17 mouse cellular contexts compared by ENCODE assay signal in genomic region chr1:43074791-43075190, GRCm38 (mm10). TPM values are rescaled to one million over a fixed set of nuclear protein-coding genes. Genes with fewer than 3 reads are reported as not detected.
A peak's percentile ranks its signal among the peaks of the same experiment; 100 is the strongest.
DNase-seq lines count a peak whose midpoint lies in the region; ATAC-seq lines count a peak whose summit lies in the region.
"Had no signal": no experiment of that assay in that cellular context is flagged by ENCODE, and none has a peak within 500 bp of the region (broad histone marks: within the 10 kb centered on the region; RNA-seq: fewer than 3 reads in every experiment).

No protein-coding gene starts in this region.

- no peak for DNase-seq in cerebellum, postnatal 4 days (ENCODE audit: low spot score in 2 of 2)
- peak; percentile 90 for DNase-seq in brain, adult 2 months (ENCODE audit: low read depth, low spot score)
- peak; percentile 43 for DNase-seq in cerebellum, adult 8-10 months
- DNase-seq in cerebellum, postnatal 25 days, result peak; percentile 66 to 79
- DNase-seq in lung, postnatal 25 days (ENCODE audit: low spot score), result no peak
- DNase-seq: adrenal gland, adult 8-10 months; gastrocnemius, postnatal 14 days; heart, postnatal 10 days; kidney, adult 18-20 months; kidney, postnatal 25 days; lung, postnatal 36 days; retina, postnatal 1 day; right cerebral cortex, postnatal 14 days; thymus, postnatal 14 days had no signal

- peak; percentile 80 for ATAC-seq in cerebellum, adult (ENCODE audit: insufficient number of reproducible peaks, low FRiP score, low TSS enrichment)
- no peak for ATAC-seq in megakaryocyte, adult 5-6 weeks (ENCODE audit: poor library complexity, severe bottlenecking)
- ATAC-seq: forebrain, embryonic 13.5 days had no signal

RNA-seq across cellular contexts. Expression of gene Tgfbrap1, which starts 23.6 kb away (rescaled TPM):
- 19.4 and 22.3 TPM in 2 replicates for total RNA-seq in megakaryocyte, adult 5-6 weeks (2015)
- total RNA-seq in megakaryocyte, adult 5-6 weeks (2017), result 12.3 and 13.5 TPM in 2 replicates

RNA-seq across cellular contexts. Expression of gene AI597479, which starts 23.7 kb away (rescaled TPM):
- 8.4 and 9.3 TPM in 2 replicates for total RNA-seq in megakaryocyte, adult 5-6 weeks (2015)
- total RNA-seq in megakaryocyte, adult 5-6 weeks (2017), result 13.4 and 14.5 TPM in 2 replicates

Comparison
In these comparisons a context has a peak if more than half of its experiments do, and no peak if none do; other contexts are left out.
1. DNase-seq: peak in brain, adult 2 months (single experiment), cerebellum, adult 8-10 months (single experiment) and cerebellum, postnatal 25 days (2 of 2); none in cerebellum, postnatal 4 days (0 of 2) and lung, postnatal 25 days (single experiment).